Mouse (Mus musculus) left cerebral cortex, postnatal 25 days (tissue): ENCODE data around the gene Anapc11. TPM values are rescaled to one million over a fixed set of nuclear protein-coding genes. Genes with fewer than 3 reads are reported as not detected.

Source experiments
- DNase-seq, 2 experiments: peaks; one replicate each; pipeline ENCODE4 v3.0.0; 2022; ENCODE audit warnings: low spot score in 2 of 2, mixed read lengths in 1 of 2
- intact Hi-C: fragments of 180-260 bp; cut with DNase I; formaldehyde crosslinking; loops from one replicate; pipeline ENCODE4 v1.15.1; 2025
- microRNA-seq, 2 experiments: library from miRNA; unstranded; fragments of <30 nt; microRNA quantifications; one replicate each; pipeline ENCODE4 v1.2.0; 2022
- total RNA-seq, 2 experiments: library from RNA; stranded (reverse); gene quantifications; 2 replicates each; pipeline ENCODE4 v1.2.3; 2021

Gene Anapc11
- total RNA-seq, 2 experiments from 2014 or later: 93.2 to 94.8 TPM

DNA sequence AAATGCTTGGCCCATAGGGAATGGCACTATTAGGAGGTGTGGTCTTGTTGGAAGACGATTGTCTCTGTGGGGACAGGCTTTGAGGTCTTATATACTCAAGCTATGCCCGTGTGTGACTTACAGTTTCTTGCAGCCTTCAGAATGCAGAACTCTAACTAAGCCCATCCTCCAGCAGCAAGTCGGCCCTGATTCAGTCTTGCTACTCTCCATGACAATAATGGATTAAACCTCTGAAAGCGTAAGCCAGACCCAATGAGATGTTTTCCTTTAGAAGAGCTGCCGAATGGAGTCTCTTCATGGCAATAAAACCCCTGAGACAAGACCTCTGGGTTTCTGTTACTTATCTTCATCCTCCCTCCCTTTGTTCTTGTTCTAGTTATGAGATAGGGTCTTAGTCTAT is 36.6 kb downstream of the Anapc11 start:
- intact Hi-C loops: no loop called here
- no peak for DNase-seq

DNA sequence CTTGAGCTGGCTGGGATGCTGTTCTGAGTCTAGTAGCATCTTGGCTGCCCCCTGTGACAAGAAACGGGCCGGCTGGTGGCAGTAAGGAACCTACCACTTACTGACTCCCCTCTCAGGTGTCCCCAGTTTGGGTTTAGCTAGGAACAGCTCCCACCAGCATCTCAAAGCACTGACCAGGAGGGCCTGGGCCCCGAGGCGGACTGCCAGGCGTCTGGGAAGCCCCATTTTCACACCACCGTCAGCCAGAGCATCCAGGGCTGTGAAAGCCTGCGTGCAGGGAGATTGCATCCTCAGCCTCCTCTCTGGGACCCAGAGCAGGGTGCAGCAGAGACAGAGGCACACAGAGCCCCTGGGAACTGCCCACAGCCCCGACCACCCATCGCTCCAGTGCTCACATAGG is 43.0 kb downstream of the Anapc11 start:
- intact Hi-C loops: no loop called here
- DNase-seq: no peak

DNA sequence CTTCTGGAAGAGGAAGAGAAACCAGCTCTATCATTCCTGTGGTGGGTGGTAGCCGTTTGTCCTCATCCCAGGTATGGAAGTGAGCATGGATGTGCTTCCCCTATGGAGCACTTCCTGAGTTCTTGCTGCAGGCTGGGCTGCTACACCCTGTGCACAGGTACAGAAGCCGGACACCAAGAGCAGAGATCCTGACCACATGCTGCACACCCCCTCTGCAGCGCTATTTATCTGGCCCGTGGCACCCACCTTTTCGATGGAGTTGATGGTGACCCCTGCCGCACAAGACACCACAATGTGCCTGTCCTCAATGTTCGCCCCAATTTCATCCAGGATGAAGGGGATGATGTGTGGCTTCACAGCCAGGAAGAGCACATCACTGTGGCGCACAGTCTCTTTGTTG is 43.6 kb downstream of the Anapc11 start:
- intact Hi-C loops: no loop called here
- DNase-seq: no peak

DNA sequence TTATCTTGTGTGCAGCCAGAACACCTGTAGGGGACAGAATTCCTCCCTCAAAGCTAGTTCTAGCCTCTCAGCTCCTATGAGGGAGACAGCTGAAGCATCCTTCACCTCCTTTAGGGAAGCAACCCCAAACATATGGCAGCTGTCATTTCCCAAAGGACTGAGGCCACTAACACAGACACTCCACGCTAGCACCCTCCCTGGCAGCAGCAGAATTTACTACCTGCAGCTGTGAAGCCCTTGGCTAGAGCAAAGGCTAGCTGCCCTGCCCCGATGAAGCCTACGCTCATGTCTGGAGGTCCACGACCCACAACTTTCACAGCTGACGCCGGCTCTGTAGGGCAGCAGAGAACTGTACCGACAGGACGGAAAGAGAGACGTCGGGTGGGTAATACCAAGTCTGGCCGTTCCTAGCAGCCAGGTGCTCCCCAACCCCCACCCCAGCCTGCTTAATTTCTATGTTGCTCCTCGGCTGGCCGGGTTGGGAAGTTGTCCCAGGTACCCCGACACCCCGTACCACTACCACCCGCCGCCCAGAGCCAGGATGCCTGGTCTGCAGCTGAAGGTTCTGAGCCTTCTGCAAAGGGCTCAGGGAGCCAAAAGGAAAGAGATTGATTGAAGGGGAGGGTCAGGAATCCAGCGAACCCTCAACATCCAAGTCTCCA is 44.8 kb downstream of the Anapc11 start:
- no peak for DNase-seq
- intact Hi-C loops: no loop called here

DNA sequence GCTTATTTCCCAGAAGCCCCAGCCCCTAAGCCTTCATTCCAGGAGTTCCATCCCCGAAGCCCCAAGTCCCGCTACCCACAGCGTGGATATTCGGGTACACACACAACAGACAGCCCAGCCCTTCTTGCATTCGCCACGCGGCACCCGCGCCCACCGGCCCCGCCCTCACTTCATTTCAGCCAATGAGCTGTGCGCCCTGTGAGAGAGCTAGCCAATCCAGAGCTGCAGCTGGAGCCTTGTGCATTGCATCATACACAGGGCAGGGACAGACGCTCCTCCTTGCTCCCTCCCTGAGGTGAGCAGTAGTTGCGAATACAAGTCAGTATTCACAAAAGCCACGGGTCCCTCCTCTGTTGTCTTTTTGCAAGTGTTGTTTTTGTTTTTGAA is 45.4 kb downstream of the Anapc11 start, which contains the start of gene Pycr1:
Gene Pycr1 (minus strand): TSS at position 169 of the 387 bp plus-strand sequence.
- intact Hi-C loops: no loop called here
- DNase-seq: peak; percentile 92 to 97

DNA sequence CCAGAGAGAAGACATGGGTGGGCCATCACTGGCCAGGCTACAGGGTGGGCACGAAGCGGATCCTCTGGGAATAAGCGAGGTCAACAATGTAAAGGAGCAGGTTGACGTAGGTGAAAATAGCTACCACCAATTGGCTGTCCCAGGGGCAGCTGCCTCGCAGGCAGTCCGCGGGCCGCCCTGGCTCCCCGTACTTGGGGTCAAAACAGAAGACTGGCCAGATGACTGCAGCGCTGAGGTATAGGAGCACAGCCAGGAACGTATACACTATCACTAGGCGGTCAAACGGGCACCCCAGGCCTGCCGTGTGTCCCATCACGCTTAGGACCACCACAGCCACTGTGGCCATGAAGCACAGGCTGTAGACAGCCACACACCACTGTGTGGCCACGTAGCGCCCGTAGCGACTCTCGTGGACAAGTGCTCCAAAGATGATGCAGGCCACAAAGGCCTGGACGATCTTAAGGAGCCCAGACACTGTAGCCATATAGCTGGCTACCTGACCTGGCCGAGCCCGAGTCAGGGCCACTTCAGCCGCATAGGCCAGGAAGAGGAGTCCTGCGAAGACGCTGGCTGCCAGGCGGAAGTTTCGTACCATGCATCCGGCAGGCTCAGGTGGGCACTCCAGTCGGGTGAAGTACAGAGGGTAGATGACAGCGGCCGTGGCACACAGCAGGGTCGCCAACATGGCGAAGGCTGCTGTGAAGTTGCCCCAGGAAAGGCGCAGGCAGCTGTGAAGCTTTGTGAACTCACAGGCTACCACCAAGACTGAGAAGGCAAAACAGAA is 49.0 kb downstream of the Anapc11 start:
- intact Hi-C loops: no loop called here
- DNase-seq: no peak

DNA sequence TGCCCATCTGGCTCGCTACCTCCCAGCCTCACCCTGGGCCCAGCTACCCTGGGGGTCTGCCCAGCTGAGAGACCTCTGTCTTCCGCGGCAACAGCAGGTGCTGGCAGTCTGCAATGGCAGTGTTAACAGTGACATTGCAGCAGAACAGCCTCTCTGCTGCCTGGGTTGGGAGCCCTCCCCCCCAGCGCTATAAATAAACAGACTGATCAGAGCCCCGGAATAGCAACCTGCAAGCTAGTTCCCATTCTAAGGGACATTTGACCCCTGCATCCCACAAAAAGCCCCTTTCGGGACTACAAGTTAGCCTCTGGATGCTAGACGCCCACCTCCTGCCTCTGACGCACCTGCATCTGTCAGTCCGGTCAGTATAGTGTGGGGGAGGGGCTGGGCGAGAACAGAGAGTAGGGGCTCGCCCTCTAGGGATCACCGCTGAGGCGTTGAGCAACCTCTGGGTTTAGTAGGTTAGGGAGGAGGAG is 49.8 kb downstream of the Anapc11 start, which contains the start of gene Myadml2:
Gene Myadml2 (minus strand): TSS at position 158 of the 476 bp plus-strand sequence.
- peak; percentile 54 to 61 for DNase-seq
- intact Hi-C loops: no loop called here

DNA sequence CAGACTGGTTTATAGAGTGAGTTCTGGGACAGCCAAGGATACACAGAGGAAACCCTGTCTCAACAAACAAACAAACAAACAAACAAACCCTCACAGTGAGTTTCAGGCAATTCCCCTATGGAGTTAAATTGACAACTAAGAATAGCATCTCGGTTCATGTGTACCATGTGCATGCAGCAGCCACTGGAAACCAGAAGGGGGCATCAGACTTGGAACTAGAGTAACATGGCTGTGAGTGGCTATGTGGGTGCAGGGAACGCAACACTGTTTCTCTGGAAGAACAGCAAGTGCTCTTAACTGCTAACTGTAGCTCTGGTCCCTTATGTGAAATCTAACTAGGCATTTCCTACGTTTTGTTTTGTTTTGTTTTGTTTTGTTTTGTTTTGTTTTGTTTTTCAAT is 53.7 kb downstream of the Anapc11 start:
- DNase-seq: no peak
- intact Hi-C loops: no loop called here

DNA sequence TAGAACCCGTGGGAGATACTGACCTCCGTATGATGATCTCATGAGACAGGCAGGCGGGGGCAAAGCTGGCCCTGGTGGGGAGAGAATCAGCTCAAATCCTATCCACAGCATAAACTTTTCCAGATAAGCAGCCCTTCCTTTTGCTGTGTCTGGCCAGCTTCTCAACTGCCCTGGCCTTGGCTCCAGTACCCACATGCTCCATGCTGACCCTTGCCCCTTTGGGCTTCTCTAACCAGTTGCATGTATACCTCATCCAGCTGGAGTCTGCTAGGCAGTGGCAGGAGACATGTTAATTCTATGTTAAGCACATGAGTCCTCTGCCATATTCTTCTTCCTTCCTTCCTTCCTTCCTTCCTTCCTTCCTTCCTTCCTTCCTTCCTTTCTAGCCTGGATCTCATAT is 56.5 kb downstream of the Anapc11 start:
- intact Hi-C loops: no loop called here

DNA sequence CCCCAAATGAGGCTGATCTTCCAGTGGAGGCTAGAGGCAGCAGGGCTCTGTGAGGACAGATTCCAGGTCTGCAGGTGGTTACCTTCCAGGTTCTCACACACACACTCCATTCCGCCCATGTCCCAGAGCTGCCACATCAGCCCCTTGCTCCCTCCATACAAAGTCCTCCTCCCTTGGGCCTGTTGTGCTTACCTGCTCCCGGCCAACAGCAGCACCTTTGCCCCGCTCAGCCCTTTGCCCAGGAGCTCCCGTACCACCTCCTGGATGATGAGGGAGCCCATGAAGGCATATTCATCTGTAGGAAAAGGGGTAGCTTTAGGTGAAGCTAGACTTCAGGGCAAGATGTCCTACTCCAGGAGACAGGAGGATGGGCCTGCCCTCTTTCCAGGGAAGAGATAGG is 59.1 kb downstream of the Anapc11 start:
- intact Hi-C loops: no loop called here
- no peak for DNase-seq

More for the DNA sequence above, 56.5 kb downstream of the Anapc11 start:
- DNase-seq: no peak

Small RNA genes within 50 kb of the gene (microRNA-seq; reads per million reads assigned to microRNA genes)
- gene Mir6936: 2.5 to 5.4 reads per million in 2 experiments

Other genes with a start within 250 kb of the Anapc11 start
- gene Actg1, start 249.9 kb upstream of the Anapc11 start, total RNA-seq: 1,000 to 10,000 TPM; 1,262 to 1,272 TPM
- gene Fscn2, start 236.9 kb upstream of the Anapc11 start, total RNA-seq: under 1 TPM in 1 of 2 experiments, not detected in 1; 0.21 TPM
- 10 to 100 TPM; 15.3 to 16.3 TPM for gene Faap100, start 219.7 kb upstream of the Anapc11 start, total RNA-seq
- gene Nploc4, start 160.7 kb upstream of the Anapc11 start, total RNA-seq: 10 to 100 TPM; 67.5 to 71.1 TPM
- 1 to 10 TPM; 2.8 to 5.8 TPM for gene Tspan10, start 155.8 kb upstream of the Anapc11 start, total RNA-seq
- gene Pde6g, start 144.9 kb upstream of the Anapc11 start, total RNA-seq: under 1 TPM in 1 of 2 experiments, not detected in 1; 0.18 TPM
- gene Oxld1, start 140.4 kb upstream of the Anapc11 start, total RNA-seq: 10 to 100 TPM; 12.6 to 15.9 TPM
- 10 to 100 TPM; 21.5 to 29.0 TPM for gene Ccdc137, start 140.3 kb upstream of the Anapc11 start, total RNA-seq
- gene Arl16, start 130.8 kb upstream of the Anapc11 start, total RNA-seq: 10 to 100 TPM; 56.7 to 58.1 TPM
- gene Mrpl12, start 113.8 kb upstream of the Anapc11 start, total RNA-seq: 10 to 100 TPM; 72.6 to 75.2 TPM
- 10 to 100 TPM; 18.4 to 20.5 TPM for gene Slc25a10, start 106.6 kb upstream of the Anapc11 start, total RNA-seq
- not detected for gene Gcgr, start 67.7 kb upstream of the Anapc11 start, total RNA-seq
- gene Mcrip1, start 48.7 kb upstream of the Anapc11 start, total RNA-seq: 10 to 100 TPM; 88.2 to 93.6 TPM
- not detected for gene Ppp1r27, start 47.3 kb upstream of the Anapc11 start, total RNA-seq
- gene P4hb, start 25.2 kb upstream of the Anapc11 start, total RNA-seq: 100 to 1,000 TPM; 125 to 127 TPM
- gene Arhgdia, start 16.8 kb upstream of the Anapc11 start, total RNA-seq: 100 to 1,000 TPM; 340 to 344 TPM
- 10 to 100 TPM; 59.9 to 61.2 TPM for gene Alyref, start 56 bp upstream of the Anapc11 start, total RNA-seq
- not detected for gene Npb, start 10.1 kb downstream of the Anapc11 start, total RNA-seq
- 100 to 1,000 TPM; 120 to 141 TPM for gene Pcyt2, start 19.5 kb downstream of the Anapc11 start, total RNA-seq
- 10 to 100 TPM; 37.8 TPM for gene Sirt7, start 26.8 kb downstream of the Anapc11 start, total RNA-seq
- gene Mafg, start 35.2 kb downstream of the Anapc11 start, total RNA-seq: 10 to 100 TPM; 91.5 to 98.4 TPM
- gene Pycr1, start 45.3 kb downstream of the Anapc11 start, total RNA-seq: 1 to 10 TPM; 1.4 to 2.1 TPM
- 1 to 10 TPM; 7.4 to 8.6 TPM for gene Myadml2, start 49.7 kb downstream of the Anapc11 start, total RNA-seq
- 1 to 10 TPM; 4.1 to 4.7 TPM for gene Notum, start 62.8 kb downstream of the Anapc11 start, total RNA-seq
- gene Aspscr1, start 74.6 kb downstream of the Anapc11 start, total RNA-seq: 10 to 100 TPM; 51.2 to 53.1 TPM
- 10 to 100 TPM; 18.0 to 22.7 TPM for gene Cenpx, start 115.3 kb downstream of the Anapc11 start, total RNA-seq
- 10 to 100 TPM; 50.4 to 60.0 TPM for gene Lrrc45, start 115.5 kb downstream of the Anapc11 start, total RNA-seq
- gene Rac3, start 123.0 kb downstream of the Anapc11 start, total RNA-seq: 10 to 100 TPM; 39.4 to 41.0 TPM
- 1 to 10 TPM; 6.1 to 7.4 TPM for gene Dcxr, start 128.9 kb downstream of the Anapc11 start, total RNA-seq
- 1 to 10 TPM; 2.6 to 3.7 TPM for gene Cbr2, start 133.7 kb downstream of the Anapc11 start, total RNA-seq
- 10 to 100 TPM; 29.3 to 33.1 TPM for gene Hmga1b, start 164.4 kb downstream of the Anapc11 start, total RNA-seq
- 10 to 100 TPM; 62.9 to 63.3 TPM for gene Rfng, start 185.8 kb downstream of the Anapc11 start, total RNA-seq
- 100 to 1,000 TPM; 139 to 143 TPM for gene Gps1, start 185.9 kb downstream of the Anapc11 start, total RNA-seq
- 10 to 100 TPM; 40.0 to 42.8 TPM for gene Dus1l, start 198.0 kb downstream of the Anapc11 start, total RNA-seq
- 100 to 1,000 TPM; 168 to 171 TPM for gene Fasn, start 226.1 kb downstream of the Anapc11 start, total RNA-seq